Mouse (Mus musculus) testis, postnatal 10 days (tissue): ENCODE data around the gene Tspan18.

Experiments
- DNase-seq: peaks from one replicate; pipeline ENCODE4 v3.0.0; 2021; ENCODE audit warnings: low spot score

Gene Tspan18

GRCm38 (mm10) chr2:93290345-93291118 lies 43.8 kb downstream of the Tspan18 start:
- no peak for DNase-seq

- DNase-seq = no peak
Observed at GRCm38 (mm10) chr2:93289161-93289560, 45.1 kb downstream of the Tspan18 start.

- no peak for DNase-seq
Observed at GRCm38 (mm10) chr2:93287348-93287747, 47.0 kb downstream of the Tspan18 start.

- DNase-seq = no peak
Observed at GRCm38 (mm10) chr2:93286742-93287141, 47.6 kb downstream of the Tspan18 start.

- no peak for DNase-seq
Observed at GRCm38 (mm10) chr2:93286321-93286720, 48.0 kb downstream of the Tspan18 start.

GRCm38 (mm10) chr2:93285842-93286241 lies 48.5 kb downstream of the Tspan18 start:
- DNase-seq = no peak

GRCm38 (mm10) chr2:93284625-93285024 lies 49.7 kb downstream of the Tspan18 start:
- no peak for DNase-seq

GRCm38 (mm10) chr2:93283481-93284293 lies 50.6 kb downstream of the Tspan18 start:
- DNase-seq = no peak

GRCm38 (mm10) chr2:93282636-93283035 lies 51.7 kb downstream of the Tspan18 start:
- DNase-seq = no peak

GRCm38 (mm10) chr2:93281466-93281865 lies 52.8 kb downstream of the Tspan18 start:
- no peak for DNase-seq

GRCm38 (mm10) chr2:93280117-93280620 lies 54.1 kb downstream of the Tspan18 start:
- no peak for DNase-seq

GRCm38 (mm10) chr2:93278181-93278975 lies 55.9 kb downstream of the Tspan18 start:
- peak; percentile 72 for DNase-seq

- no peak for DNase-seq
Observed at GRCm38 (mm10) chr2:93277486-93277885, 56.8 kb downstream of the Tspan18 start.

- DNase-seq = no peak
Observed at GRCm38 (mm10) chr2:93276026-93276425, 58.3 kb downstream of the Tspan18 start.

GRCm38 (mm10) chr2:93273916-93274315 lies 60.4 kb downstream of the Tspan18 start:
- DNase-seq = no peak

GRCm38 (mm10) chr2:93270083-93270482 lies 64.2 kb downstream of the Tspan18 start:
- no peak for DNase-seq

GRCm38 (mm10) chr2:93269611-93270010 lies 64.7 kb downstream of the Tspan18 start:
- no peak for DNase-seq

- no peak for DNase-seq
Observed at GRCm38 (mm10) chr2:93268711-93269270, 65.5 kb downstream of the Tspan18 start.

GRCm38 (mm10) chr2:93267791-93268190 lies 66.5 kb downstream of the Tspan18 start:
- no peak for DNase-seq

- DNase-seq = no peak
Observed at GRCm38 (mm10) chr2:93266565-93267169, 67.6 kb downstream of the Tspan18 start.
